Mouse (Mus musculus): Measurements from ENCODE around the gene Pkp1.

DNA sequence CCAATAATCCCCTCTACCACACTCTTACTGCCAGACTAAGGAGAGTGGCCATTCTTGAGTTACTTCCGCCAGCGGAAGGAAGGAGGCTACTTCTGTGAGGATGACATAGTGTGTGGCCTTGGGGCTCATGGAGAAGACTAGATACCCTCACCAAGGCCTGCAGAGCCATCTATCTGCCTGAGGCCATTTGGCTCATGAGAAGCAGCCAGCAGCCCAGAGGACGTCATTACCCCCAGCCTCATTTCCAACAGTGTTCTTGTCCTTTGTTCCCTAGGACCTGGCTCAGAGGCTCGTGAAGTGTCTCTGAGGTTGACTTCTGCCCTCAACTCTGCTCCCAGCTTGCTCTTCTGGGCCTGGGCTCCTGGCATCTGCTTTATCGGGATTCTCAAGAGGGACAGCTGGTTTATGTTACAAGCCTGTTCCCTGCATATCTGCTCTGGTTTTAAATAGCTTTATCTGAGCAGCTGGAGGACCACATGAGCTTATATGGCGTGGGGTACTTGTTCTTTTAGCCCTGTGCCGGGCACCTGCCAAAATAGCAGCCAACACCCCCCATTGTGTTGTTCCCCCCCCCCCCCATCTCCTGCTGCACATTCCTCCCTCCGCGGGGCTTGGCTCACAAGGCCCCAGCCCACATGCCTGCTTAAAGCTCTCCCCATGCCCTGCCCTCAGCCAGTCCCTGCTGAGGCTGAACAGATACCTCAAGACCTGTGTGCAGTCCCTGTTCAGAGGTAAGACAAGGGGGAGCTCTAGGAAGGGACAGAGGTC, 83.1 kb downstream of the Pkp1 start, which contains the start of gene Tnnt2:
- TF ChIP-seq CTCF (IDR thresholded peaks at IDR 0.05; ENCODE audit: control insufficient read depth, insufficient read depth, low read length) (no peak), POLR2A (IDR thresholded peaks at IDR 0.05; ENCODE audit: borderline replicate concordance, control insufficient read depth, low read depth, low read length) (no peak)
